Mouse (Mus musculus) layer of hippocampus, adult 9-10 months (tissue): Measurements from ENCODE around the gene Dock10.

ENCODE experiments used
- DNase-seq: peaks from one replicate; pipeline ENCODE4 v3.0.0; 2022; ENCODE audit warnings: low spot score

Dock10 gene

GRCm38 (mm10) chr1:80655854-80656253 lies 102.5 kb downstream of the Dock10 start:
- DNase-seq, result no peak

- no peak for DNase-seq
Observed at GRCm38 (mm10) chr1:80655195-80655594, 103.1 kb downstream of the Dock10 start.

DNA sequence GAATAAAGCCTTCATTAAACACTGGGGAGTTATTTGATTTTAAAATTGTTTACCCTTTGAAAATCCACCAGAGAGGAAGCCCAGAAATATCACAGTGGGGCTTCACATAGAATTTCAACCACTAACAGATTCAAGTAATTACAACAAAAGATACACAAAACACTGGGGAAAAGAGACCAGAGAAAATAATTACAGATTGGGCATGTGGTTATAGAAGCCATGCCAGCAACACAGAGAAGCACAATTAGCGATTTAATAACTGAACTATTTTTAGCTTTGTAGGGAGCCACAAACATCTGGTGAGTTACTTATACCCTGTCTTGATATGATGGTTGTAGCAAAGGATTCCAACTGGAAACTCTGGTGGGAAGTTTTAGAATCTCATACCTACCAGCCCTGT lies 104.2 kb downstream of the Dock10 start:
- no peak for DNase-seq

- DNase-seq, result no peak
Observed at GRCm38 (mm10) chr1:80652803-80653202, 105.5 kb downstream of the Dock10 start.

DNA sequence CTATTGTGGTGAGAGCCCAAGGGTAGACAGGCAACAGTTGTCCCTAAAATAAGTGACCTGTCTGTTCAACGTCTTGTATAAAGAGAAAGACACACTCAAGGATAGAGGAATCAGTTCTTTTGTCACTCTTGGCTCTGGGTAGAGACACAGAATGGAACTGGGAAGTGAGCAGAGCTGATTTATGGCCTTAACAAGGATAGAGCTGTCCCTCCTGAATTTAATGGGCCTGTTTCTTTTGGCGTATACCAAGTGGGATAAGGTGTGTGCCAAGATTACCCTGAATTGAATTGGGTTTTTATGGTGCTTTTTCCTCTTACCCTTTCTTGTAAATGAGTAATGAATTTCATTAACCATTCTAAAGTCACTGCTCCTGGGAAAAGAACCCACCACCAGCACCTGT lies 106.2 kb downstream of the Dock10 start:
- no peak for DNase-seq

DNA sequence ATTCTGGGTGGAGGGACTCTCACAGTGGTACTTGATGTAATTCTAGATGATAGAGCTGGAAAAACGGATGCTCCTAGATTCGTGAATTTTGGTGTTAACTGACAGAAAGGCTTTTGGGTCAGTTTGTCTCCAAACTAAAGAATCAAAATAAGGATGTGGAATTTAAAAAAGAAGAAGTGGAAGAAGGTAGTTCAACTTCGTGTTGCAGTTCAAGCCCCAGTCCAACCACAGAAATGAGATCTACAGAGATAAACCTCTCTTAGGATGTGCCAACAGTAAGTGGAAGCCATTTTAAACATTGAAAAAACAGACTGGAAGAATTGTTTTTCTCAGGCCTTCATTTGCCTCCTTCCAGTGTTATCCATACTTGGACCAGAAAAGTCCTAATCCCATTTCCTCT lies 111.7 kb downstream of the Dock10 start:
- no peak for DNase-seq

DNA sequence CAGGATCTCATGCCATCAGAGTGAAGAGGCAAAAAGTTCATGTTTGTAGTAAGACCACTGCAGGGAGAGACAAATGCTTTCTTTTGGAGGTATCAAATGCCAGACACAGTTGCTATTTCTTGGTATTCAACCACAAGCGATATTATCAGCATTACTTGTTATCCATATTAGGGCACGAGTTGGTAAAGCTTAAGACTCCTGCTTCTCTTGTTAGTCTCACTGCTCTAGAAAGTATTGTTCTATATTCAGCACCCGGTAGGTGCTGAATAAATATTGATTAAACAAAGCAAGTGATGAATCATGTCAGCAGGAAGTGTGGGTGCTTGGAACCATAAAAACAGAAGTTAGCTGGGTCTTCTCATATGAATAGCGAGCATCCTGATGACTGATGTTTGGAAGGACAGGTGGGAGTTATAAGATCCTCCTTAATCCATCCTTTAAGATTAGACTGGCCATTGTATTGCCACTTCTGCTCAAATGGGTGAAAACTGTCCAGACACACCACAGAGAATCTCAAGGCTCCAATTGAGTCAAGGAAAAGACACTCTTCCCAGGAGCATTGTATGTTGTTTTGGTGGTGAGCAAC lies 114.4 kb downstream of the Dock10 start:
- no peak for DNase-seq

- no peak for DNase-seq
Observed at GRCm38 (mm10) chr1:80641832-80642231, 116.5 kb downstream of the Dock10 start.

GRCm38 (mm10) chr1:80641288-80641687 lies 117.0 kb downstream of the Dock10 start:
- no peak for DNase-seq

DNA sequence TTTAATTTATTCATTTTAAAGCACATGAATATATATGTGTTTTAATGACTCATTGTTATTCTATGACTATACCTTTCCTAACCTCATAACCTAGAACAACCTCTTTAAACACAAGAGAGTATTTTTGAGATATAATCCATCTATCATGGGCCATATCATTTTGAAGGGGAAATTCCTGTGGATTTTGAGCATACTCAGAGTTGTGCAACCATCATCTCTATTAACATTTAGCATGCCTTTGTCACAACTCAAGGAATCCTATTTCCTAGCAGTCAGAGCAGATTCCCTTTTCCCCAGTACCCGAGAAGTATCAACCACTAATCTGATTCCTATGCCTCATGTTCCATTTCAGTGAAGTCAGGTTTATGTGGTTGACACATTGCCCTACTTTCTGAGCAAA lies 118.8 kb downstream of the Dock10 start:
- DNase-seq, result no peak

DNA sequence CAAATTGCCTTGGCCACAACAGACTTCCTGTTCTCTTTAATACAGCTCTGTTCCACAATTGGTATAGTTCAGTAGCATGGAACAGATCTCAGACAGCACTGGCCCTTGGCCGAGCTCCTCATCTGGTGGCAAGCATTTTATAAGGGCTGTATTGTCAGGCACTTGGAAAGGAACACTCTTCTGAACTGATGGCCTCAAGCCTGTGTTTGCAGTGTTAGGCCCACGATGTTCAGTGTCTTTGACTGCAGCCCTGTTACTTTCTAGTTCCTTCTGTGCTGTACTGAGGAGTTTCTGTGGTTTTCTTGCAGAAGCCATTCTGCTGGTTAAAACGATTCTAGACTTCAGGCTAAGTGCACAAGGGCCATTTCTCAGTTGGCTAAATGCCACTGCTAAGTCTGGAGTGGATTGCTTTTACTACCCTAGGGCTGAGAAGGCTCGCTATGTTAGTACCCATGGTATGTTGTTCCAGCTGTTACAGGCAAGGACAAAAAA lies 121.1 kb downstream of the Dock10 start:
- DNase-seq, result peak; percentile 61

GRCm38 (mm10) chr1:80635825-80636224 lies 122.5 kb downstream of the Dock10 start:
- no peak for DNase-seq

GRCm38 (mm10) chr1:80633536-80633935 lies 124.8 kb downstream of the Dock10 start:
- no peak for DNase-seq

GRCm38 (mm10) chr1:80630179-80631149 lies 127.9 kb downstream of the Dock10 start:
- DNase-seq, result no peak

- no peak for DNase-seq
Observed at GRCm38 (mm10) chr1:80628054-80628453, 130.3 kb downstream of the Dock10 start.

GRCm38 (mm10) chr1:80626800-80627199 lies 131.5 kb downstream of the Dock10 start:
- no peak for DNase-seq

DNA sequence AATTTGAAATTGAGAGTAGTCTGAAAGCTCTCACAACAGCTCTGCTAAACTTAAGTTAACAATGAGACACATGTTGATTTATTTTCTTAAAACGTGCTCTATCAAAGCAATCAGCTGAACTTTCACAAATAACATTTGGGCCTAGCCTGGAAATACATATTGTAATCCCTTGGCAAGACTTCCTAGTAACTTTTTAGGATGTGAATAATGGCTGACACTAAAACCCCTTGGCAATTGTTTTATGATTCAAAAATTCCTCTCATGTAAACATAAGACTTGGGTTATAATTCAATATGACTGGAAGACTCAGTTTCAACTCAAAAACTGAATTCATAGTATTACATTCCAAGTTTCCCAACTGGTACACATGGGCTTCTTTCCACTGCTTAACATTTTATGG lies 133.0 kb downstream of the Dock10 start:
- no peak for DNase-seq

- DNase-seq, result no peak
Observed at GRCm38 (mm10) chr1:80624552-80624951, 133.8 kb downstream of the Dock10 start.

DNA sequence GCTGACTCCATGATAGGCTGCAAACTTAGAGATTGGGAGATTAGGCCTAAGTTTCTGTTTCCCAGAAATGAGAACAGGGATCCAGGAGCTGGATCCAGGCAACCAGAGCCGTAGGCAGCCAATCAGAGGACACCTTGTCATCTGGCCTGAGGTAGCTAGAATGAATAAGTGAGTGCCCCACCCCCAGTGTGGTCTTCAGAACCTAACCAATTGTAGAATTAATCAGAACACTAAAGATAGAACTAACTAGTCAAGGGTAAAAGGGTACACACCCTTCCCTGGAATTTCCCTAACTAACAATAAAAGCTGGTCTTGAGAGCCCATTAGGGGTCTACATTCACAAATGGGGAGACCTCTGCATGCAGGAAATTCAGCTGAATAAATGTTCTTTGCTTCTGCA lies 135.7 kb downstream of the Dock10 start:
- no peak for DNase-seq

DNA sequence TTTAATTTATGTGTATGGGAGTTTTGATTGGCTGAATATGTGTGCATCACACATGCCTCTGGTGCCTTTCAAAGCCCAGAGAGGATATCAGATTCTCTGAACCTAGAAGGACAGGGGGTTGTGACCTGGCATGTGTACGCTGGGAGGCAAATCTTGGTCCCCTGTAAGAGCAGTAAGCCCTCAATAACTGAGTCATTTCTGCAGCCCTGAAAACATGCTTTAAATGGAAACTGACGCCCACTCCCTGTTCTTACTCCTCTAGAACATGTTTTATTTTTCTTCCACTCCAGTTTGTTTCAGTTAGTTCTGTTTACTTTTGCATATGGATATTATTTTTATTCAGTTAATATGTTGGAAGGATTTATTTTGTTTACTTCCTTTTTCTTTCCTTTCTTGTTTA lies 139.2 kb downstream of the Dock10 start:
- DNase-seq, result no peak

DNA sequence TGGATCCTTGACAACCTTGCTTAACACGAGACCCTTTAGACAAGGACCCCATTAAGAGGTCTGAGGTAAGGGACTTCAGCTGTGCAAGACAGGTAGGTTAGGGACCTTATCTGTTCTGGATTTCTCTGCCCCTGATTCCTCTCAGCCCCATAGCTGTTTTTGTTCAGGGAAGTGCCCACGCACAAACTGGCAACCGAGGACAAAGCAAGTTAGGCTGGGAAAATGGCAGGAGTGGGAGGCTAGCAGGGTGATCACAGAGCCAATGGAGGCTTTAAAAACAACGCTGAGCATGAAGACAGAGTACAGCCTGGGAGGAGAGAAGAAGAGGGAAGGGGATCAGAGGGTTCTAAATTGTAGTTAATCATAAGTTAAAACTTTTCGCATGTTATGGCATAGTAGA lies 141.7 kb downstream of the Dock10 start:
- DNase-seq, result no peak

DNA sequence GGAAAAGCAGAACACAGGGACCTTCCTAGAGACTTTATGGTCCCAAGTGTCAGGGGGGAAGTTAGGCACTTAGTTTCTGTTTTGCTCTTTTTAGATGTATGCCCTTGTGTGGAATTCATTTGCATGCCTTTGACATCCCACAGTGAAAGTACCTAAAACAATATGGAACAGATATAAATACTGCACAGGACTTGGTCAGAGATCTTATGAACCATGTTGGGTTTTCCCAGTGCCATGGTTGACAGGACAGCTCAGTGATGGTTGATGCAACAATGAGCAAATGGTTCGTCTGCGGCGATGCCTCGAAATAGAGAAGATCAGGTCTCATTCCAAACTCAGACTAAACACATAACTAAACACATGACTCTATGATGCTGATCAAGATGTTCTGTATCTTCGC lies 143.6 kb downstream of the Dock10 start:
- no peak for DNase-seq

GRCm38 (mm10) chr1:80613395-80614011 lies 144.8 kb downstream of the Dock10 start:
- DNase-seq, result no peak
